Mouse (Mus musculus) lung, postnatal 0 days (tissue): ENCODE results near the gene Plxdc1.

Experiments used
- CTCF ChIP-seq: IDR thresholded peaks from 2 replicates; pipeline ENCODE4 v1.5.1; 2016; ENCODE audit warnings: antibody characterized with exemption, mild to moderate bottlenecking
- EP300 ChIP-seq: IDR thresholded peaks from 2 replicates; pipeline ENCODE4 v1.6.1; 2016; ENCODE audit warnings: antibody characterized with exemption, mild to moderate bottlenecking, control low read depth

DNA sequence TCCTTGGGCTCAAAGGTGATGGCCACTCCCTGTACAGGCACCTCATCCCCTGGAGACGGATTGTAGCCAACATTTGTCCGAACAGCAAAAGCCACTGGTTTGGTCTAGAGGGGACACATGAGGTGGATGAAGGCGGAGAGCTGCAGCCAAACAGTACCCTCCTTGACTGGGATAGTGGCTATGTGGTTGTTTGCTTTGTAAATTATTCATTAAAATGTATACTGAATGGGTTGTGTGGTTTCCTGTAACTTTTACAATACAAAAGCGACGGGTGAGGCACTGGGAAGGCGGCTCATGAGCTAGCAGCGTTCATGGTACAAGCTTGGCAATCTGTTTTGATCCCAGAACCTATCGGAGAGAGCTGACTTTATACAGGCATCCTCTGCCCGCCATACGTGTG, 26.6 kb upstream of the Plxdc1 start:
- TF ChIP-seq CTCF (no peak), EP300 (no peak)
